Mouse (Mus musculus) olfactory bulb, adult 2 months (tissue): Measurements from ENCODE around the gene Saxo1.

ENCODE experiments used
- CTCF ChIP-seq: fragments of 200-500 bp; IDR thresholded peaks from 2 replicates; pipeline ENCODE4 v1.5.1; 2012; ENCODE audit warnings: low read depth, mild to moderate bottlenecking, low read length, moderate library complexity; ENCODE audit not compliant: insufficient read depth
- POLR2A ChIP-seq: fragments of 200-500 bp; IDR thresholded peaks from 2 replicates; pipeline ENCODE4 v1.6.1; 2012; ENCODE audit warnings: mild to moderate bottlenecking, low read depth, low read length, moderate library complexity; ENCODE audit not compliant: insufficient read depth

- TF ChIP-seq POLR2A (no peak), CTCF (no peak)
Measured at GRCm38 (mm10) chr4:86426549-86426948, 131.6 kb downstream of the Saxo1 start.
